Mouse (Mus musculus) cerebellum, adult 11 months (tissue): ENCODE measurements around the gene P3h2.

ENCODE experiments used
- DNase-seq: peaks from one replicate; pipeline ENCODE4 v3.0.0; 2022

The P3h2 gene

DNA sequence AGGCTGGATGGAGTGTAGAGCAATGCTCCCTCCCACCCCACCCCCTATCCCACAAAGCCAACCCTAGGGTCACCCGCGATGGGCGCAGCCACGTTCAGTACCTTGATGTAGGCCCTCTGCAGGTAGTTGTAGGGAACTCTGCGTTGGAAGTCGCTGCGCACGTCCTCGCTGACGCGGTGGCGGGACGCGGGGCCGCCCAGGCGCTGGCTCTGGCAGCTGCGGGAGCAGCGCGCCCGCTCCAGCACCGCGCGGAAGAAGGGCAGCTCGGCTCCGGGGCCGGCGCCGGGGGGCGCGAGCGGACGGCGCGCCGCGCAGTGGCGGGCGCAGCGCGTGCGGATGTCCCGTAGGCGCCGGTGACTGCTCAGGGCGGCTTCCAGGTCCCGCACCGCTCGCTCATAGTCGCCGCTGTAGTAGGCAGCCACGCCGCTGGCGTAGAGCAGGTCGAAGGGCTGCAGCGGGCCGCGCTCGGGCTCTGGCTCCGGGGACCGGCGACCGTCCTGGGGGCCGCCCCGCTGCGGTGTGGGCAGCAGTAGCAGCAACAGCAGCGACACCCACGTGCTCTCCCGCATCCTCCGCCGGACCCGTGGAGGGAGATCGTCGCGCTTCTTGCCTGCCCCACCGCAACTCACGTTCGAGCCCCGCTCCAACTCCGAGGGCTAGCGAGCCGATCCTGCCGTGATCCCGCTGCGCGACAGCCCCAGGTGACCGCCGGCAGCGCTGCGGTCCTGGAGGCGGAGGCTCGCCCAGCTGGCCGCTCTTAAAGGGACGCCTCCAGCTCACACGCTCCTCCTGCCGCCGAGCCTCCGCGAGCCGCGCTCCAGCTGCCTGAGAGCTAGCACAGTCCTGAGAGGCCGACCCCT lies at the start of gene P3h2:
Gene P3h2, minus strand, starts transcription at position 670 of the 860 bp plus-strand sequence.
- no peak for DNase-seq

GRCm38 (mm10) chr16:26152258-26152657 lies 46.7 kb upstream of the P3h2 start:
- DNase-seq = no peak

GRCm38 (mm10) chr16:26150943-26151342 lies 45.4 kb upstream of the P3h2 start:
- DNase-seq = no peak

DNA sequence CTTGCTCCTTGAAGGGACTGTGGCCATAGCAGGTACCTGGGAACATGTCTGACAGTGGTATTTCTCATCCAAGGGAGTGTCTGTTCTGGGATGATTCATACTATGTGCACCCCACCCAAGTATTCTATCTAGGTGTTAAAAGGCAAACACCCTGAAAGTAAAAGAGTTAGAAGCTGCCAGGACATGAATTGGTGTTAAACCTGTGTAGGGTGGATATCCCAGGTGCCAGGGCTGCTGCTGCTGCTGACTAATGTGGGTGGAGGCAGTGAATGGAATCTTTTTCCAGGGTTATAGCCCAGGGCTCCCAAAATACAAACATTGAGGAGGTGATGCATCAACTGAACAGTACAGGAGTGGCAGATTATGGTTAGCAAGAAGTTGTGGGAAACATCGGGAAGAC lies 41.3 kb upstream of the P3h2 start:
- no peak for DNase-seq

- DNase-seq = no peak
Observed at GRCm38 (mm10) chr16:26131126-26131525, 25.5 kb upstream of the P3h2 start.

DNA sequence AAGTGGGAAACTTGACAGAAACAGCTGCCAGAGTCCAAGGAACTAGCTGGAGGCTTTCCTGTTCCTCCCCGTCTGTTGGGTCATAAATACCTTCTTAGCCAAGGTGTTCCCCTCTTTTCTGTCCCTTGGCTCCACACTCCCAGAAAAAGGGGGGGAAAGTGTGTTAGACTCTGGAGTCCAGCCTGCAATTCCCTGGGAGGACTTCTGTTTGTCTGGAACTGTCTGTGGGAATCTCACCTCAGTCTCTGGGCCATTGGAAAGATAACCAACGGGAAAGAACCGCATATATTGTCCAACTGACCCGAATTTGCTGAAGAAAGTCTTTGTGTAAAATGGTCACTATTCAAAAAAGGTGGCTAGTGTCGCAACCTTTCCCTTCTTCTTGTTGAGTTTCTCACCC lies 1.0 kb upstream of the P3h2 start:
- DNase-seq = no peak

DNA sequence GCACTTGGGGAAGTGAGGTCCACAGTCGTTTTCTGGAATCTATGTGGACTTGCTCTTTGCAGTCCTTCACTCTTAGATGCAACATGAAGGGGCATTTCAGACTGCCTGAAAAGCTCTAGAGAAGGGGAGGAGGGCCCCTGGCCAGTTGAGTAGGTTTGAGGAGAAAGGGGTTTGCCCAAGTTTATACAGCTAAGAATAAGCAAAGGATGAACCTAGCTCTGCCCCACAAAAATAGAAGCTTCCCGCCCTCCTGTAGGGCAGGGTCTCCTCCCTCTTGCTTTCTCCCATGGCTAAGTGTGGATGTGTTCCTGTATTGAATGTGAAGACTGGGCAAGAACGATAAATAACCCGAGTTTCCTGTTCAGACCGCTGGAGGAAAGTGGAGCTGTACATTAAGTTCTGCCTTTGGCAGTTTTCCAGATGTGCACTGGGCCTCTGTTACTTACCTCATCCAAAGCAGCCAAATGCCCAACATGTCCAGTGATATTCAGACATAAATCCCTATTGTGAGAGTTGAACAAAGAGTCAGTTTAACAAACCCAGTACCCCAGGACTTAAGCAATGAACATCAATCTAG lies 545 bp upstream of the P3h2 start:
- no peak for DNase-seq

GRCm38 (mm10) chr16:26104274-26104673 lies 1.3 kb downstream of the P3h2 start:
- DNase-seq = no peak

GRCm38 (mm10) chr16:26102856-26103255 lies 2.7 kb downstream of the P3h2 start:
- DNase-seq = no peak

DNA sequence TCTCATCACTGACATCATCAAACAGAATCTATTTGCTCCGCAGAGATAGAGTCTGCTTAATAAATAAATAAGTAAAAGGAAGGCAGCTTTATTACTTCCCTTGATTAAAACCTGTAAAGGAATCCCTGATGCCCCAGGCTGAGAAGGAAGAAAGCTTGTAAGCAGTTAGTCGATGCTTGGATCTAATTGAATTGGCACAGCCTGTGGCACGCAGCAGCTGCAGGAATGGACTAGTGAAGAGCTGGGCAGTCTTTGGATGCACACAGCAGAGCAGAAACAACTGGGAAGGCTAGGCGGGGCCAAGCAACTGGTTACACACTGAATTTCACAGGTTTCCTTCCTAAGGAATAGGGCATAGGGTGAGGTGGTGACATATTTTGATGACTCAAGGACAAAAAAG lies 5.4 kb downstream of the P3h2 start:
- no peak for DNase-seq

DNA sequence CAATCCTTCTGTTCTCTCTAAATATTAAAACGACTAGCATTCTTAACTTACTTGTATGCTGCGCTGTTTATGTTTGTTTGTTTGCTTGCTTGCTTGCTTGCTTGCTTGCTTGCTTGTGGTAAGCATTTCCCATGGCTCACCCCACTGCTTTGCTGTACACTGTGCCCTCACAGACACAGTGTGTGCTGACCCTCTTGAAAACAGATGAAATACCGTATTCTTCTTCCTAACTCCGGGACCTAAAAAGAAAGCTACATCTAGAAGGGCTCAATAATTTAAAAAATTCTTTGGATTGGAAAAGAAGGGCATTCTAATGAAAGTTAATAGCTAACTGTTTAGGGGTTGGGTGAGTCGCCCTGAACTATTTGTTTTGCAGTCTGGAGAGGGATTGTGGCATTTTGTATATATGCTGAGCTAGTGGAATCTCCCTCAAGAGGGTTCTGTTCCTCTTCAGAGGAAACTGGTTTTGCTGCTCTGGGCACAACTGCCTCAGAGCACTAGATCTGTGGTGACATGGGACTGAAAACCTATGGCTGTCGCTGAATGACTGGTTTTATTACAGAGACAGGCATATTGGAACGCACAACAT lies 9.8 kb downstream of the P3h2 start:
- DNase-seq = no peak

GRCm38 (mm10) chr16:26093888-26094287 lies 11.7 kb downstream of the P3h2 start:
- DNase-seq = no peak

DNA sequence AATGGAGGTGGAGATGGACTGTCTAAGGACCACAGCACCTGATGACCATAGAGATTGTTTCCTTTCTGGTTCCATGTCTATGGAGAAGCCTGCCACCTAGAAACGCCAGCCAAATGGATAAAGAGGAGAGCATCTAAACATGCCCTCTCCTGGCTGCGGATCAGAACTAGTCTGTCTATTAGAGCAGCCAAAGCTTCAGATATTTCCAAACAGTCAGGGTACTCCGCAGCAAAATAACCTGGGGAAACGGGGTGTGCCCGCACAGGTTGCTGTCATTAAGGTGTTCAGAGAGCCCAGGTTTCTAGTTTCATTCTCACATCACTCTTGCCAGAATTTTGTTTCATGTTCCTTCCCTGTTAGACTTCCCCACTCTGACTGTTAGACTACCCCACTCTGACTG lies 16.6 kb downstream of the P3h2 start:
- DNase-seq = no peak

DNA sequence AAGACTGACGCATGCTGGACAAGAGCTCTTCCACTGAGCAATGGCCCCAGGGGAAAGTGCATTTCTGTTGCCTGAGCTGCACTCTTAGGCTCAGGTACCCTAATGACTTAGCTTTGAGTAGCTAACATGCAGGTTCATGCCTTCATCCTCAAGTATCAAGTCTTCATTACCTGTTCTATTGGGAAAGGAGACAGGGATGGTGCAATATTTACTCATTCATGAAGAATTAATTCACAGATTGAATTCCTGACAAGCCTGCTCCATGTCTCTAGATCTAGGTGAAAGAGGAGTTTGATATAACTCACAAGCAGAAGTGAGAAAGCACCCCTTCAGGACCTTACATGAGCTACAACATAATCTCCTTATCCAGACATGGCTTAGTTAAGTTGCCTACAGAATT lies 17.3 kb downstream of the P3h2 start:
- no peak for DNase-seq

GRCm38 (mm10) chr16:26086955-26087354 lies 18.6 kb downstream of the P3h2 start:
- DNase-seq = no peak

- DNase-seq = no peak
Observed at GRCm38 (mm10) chr16:26085160-26085559, 20.4 kb downstream of the P3h2 start.

DNA sequence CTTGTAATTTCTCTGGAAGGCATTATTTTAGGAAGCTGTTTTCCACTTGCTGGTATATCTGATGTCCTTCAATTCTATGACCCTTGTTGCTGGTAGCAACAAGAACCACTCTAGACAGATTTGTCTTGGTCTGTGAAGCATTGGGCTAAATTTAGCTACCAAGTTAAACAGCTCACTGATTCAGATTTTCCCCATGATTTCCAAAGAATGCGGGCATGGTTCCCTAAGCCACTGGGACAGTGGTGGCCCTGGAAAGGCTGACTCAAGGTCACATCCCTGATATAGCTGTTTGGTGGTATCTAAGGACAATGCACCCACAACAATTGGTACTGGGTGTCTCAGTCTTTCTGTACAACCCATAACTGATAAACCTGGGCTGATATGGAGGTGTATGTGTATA lies 22.8 kb downstream of the P3h2 start:
- no peak for DNase-seq

DNA sequence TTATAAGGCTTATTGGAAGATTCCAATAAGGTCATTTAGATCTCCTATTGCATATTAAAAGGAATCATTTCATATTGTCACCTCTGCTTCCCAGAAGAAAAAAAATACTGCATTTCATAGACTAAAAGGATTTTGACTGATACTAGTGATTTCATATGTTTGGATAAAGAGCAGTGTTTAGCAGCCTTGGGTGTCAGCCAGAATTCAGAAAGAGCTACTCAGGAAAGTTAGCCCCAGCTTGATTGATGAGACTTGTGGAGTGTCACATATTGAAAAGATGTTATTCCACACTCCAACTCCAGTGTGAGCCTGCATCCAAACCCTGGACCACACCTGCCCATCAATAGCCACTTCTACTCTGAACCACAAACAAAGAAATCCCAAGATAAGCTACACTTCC lies 23.2 kb downstream of the P3h2 start:
- no peak for DNase-seq

- no peak for DNase-seq
Observed at GRCm38 (mm10) chr16:26078923-26079351, 26.6 kb downstream of the P3h2 start.

GRCm38 (mm10) chr16:26078100-26078422 lies 27.5 kb downstream of the P3h2 start:
- DNase-seq = no peak

DNA sequence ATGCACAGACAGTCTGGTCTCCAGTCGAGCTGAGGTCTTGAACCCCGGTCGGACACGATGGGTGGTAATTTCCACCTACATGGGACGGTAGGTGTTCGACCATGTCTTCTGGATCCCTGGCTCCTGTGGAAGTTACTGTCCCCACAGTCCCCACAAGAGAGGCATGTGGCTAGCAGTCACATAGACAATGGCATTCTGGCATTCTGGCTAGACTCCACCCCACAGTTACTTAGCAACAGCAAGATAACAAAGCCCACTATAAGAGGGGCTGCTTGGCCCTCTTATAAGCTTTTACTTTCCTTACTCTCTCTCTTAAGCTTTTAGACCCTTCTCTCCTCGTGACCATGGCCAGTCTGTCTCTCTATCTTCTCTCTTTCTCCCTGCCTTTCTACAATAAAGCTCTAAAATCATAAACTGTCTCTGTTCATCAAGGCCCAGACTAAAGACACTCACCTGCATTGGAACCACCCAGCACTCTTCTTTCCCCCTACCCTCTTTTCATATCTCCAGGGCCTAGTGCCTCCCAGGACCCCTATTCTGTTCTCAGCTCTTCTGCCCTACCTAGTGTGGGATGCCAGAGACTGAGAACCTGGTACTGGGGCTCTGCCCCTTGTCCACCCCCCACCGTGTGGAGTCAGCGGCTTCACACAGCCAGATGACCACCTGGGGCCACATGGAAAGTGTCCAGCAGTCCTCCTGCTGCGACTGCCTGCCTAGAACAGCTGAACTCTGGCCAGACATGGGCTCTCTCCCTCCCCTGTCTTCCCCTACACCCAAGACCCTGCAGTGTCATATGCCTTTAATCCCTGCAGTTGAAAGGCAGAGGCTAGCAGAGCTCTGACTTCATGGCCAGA lies 28.1 kb downstream of the P3h2 start:
- no peak for DNase-seq

DNA sequence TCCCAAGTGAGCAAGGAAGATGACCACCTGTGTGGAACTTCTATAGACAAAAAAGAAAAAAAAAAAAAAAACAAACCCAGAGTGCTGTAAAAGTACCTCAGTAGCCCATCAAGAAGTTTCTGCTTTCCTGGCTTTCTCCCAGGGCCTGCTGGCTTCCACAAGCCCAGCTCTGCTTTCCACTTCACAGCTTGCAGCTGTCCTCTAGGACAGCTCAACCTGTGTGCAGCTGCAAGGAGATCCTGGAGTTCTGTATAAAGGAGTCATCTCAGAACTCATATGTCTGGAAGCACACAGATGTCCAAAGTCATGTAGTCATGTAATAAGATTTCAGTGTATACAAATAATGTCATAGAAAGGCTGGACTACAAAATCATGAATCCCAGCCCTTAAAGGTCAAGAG lies 30.5 kb downstream of the P3h2 start:
- no peak for DNase-seq

DNA sequence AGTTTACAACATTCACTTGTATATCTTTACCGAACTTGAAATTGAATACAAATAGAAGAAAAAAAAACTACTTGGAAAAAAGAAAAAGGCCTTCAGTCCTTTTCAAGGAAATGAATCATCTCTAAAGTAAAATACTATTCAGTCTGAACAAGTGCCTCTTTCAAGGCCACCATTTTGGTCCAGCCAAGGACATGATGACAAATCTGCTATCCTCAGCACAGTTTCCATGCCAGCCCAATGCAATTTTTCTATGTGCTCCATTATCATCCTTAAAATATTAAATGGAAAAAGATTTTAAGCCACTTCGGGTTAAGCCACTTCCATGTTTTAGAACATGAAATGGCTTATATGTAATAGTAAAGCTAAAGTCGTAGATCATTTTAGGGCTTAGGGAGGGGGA lies 35.2 kb downstream of the P3h2 start:
- DNase-seq = no peak

- DNase-seq = no peak
Observed at GRCm38 (mm10) chr16:26065060-26065459, 40.5 kb downstream of the P3h2 start.
